Mouse (Mus musculus): ENCODE results near the gene Pofut2. TPM values are rescaled to one million over a fixed set of nuclear protein-coding genes. Genes with fewer than 3 reads are reported as not detected.

The Pofut2 gene
- polyA plus RNA-seq, 1 experiment from 2014 or later, result 119 TPM

- no peak overlapping the region for H3K4me3 ChIP-seq
- WGBS, result 88% methylated on average over 9 of the region's 9 CpGs
- no peak overlapping the region for H3K27ac ChIP-seq
- H3K27me3 ChIP-seq (ENCODE audit: insufficient read depth, poor library complexity, severe bottlenecking), result no peaks in the 10 kb centered on the region
- DNase-seq (ENCODE audit: low spot score), result no peak
- H3K4me1 ChIP-seq, result no peaks in the 10 kb centered on the region
- no peaks in the 10 kb centered on the region for H3K9me3 ChIP-seq
- peaks cover 14% of the 10 kb centered on the region; the same call in 1 of the 2 replicates for H3K36me3 ChIP-seq
Measured at GRCm38 (mm10) chr10:77314711-77315266, 55.8 kb downstream of the Pofut2 start.

DNA sequence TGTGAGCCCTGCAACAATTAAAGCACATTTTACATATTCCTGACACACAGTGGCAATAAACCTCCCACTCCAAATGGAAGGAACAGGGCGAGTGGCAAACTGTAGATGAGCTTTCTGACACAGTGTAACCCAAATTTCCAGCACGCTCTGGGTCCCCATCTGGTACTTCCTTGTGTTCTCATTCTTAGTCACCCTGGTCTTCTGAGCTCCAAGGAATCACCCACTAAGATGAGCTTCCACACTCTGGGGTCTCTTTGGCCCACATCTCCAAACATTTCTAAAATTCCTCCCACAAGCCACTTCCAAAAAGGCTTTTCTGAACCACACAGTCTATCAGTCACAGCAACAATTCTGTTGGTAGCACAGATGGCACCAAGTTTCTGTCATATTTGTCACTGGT lies 56.7 kb downstream of the Pofut2 start:
- 82% methylated on average over 2 of the region's 2 CpGs for whole genome bisulfite sequencing
- Histone ChIP-seq H3K27me3 (ENCODE audit: insufficient read depth, poor library complexity, severe bottlenecking) (no peaks in the 10 kb centered on the region), H3K9me3 (no peaks in the 10 kb centered on the region), H3K4me3 (no peak overlapping the region), H3K27ac (no peak overlapping the region), H3K4me1 (no peaks in the 10 kb centered on the region), H3K36me3 (peaks cover 12% of the 10 kb centered on the region; the same call in 1 of the 2 replicates)
- no peak for DNase-seq (ENCODE audit: low spot score)

Other genes starting within 250 kb of the Pofut2 start
- gene Slc19a1, start 227.0 kb upstream of the Pofut2 start, polyA plus RNA-seq (2016; fragmentation: Nextera tagmentation; extraction: Ambion mirVana), result 18.7 and 26.5 TPM in 2 replicates
- gene Col18a1, start 92.7 kb upstream of the Pofut2 start, polyA plus RNA-seq (2016; fragmentation: Nextera tagmentation; extraction: Ambion mirVana), result 232 and 318 TPM in 2 replicates
- 9.2 and 9.9 TPM in 2 replicates for gene Adarb1, start 159.1 kb downstream of the Pofut2 start, polyA plus RNA-seq (2016; fragmentation: Nextera tagmentation; extraction: Ambion mirVana)

All from heart, embryonic 10.5 days (tissue).